Mouse (Mus musculus) frontal cortex, postnatal 14 days (tissue): ENCODE results near the gene Aldh3b1.

Source experiments
- DNase-seq, 2 experiments: peaks; one replicate each; pipeline ENCODE4 v3.0.0; 2022; ENCODE audit warnings: low spot score in 2 of 2

Gene Aldh3b1

DNA sequence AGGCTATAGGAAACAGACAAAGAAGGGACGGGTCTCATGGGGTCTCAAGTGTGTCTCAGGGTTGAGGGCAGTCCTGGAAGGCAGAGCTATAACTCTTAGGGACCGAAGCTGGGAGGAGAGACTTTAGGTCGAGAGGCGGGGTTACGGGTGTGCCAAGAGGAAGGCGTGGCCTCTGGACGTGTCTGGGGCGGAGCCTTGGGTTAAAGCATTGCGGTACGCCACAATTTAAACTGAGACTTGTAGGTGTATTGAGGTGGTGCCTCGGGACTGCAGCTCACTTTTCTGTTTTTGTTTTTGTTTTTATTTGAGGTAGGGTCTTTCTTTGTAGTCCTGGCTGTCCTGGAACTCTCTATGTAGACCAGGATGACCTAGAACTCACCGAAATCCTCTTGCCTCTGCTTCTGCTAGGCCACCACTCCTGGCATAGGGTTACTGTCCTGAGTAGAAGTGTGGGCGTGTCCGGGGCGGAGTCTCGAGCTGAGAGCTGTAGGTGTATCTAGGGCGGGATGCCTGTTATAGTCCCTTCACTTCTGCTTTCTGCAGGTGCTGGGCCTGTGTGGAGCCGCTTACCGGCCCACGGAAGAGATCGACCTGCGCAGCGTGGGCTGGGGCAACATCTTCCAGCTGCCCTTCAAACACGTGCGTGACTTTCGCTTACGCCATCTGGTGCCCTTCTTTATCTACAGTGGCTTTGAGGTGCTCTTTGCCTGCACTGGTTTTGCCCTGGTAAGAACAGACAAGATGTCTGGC is 13.6 kb upstream of the Aldh3b1 start:
- DNase-seq: no peak

GRCm38 (mm10) chr19:3942315-3942714 is 12.7 kb upstream of the Aldh3b1 start:
- no peak for DNase-seq

- DNase-seq: no peak
These were observed 6.6 kb upstream of the Aldh3b1 start for GRCm38 (mm10) chr19:3935896-3936850.

DNA sequence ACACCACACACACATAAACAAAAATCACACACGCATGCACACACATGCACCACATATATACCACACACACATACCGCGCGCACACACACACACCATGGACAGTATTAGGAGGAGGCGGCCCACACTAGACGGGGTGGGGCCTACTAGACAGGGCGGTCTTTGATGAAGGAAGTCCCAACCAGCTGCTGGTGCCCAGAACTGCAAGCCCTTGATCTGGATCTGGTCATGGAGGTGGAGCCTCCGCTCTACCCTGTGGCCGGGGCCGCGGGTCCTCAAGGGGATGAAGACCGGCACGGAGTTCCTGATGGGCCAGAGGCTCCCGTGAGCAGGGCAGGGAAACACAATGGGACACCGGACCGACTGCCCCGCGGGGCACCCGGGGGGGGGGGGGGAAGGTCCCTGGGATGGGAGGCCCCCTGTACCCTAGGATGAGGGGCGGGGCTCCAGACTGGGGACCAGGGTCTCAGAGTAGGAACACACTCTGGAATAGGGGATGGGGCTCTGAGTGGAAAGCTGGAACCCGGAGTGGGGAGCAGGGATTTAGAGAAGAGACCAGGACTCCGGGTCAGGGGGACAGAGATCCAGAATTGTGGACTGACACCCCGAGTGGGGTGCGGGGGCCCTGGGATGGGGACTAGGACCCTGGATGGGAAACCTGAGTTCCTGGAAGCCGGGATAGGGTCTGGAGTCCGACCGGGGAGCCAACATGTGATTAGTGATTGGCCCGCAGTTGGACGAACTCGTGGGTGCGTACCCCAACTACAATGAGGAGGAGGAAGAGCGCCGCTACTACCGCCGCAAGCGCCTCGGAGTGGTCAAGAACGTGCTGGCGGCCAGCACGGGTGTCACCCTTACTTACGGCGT is 5.7 kb upstream of the Aldh3b1 start, which contains the start of gene Unc93b1:
Unc93b1 (plus strand) TSS at position 155 of the 864 bp plus-strand sequence.
- DNase-seq: no peak

- no peak for DNase-seq
These were observed 2.1 kb upstream of the Aldh3b1 start for GRCm38 (mm10) chr19:3931716-3932115.

DNA sequence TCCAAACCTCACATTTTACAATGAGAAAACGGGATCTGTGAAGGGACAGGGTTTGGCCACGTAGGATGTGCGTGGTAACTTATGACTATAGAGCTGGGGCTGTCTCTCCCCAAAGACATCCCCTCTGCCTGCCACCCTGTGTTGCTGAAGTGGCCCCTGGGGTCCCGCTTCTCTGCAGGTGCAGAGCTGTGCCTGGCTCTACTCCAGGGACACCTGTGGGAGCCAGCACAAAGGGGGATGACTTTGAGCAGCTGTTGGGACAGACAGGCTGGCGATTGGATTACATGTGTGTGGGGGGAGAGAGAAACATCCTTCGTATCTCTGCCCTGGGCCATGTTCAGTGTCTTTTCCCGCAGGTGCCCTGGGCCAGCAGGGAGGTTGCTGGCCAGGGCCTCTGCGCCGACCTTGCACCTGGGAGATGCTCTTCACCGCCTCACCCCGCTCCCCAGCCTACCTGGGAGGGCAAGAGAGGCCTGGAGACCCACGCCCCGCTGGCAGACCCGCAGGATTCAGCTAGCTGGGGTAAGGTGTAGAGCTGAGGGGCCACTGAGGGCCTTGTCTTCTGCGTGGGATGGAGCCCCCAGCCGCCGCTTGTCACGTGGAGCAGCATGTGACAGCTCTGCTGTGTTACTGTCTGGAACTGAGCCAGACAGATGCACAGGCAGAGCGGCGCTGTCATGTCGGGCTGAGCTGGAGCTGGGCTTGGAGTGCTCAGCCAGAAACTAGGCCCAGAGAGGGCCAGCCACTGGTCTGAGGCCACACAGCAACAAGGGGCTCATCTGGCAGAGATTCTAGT is 852 bp upstream of the Aldh3b1 start:
- no peak for DNase-seq

DNA sequence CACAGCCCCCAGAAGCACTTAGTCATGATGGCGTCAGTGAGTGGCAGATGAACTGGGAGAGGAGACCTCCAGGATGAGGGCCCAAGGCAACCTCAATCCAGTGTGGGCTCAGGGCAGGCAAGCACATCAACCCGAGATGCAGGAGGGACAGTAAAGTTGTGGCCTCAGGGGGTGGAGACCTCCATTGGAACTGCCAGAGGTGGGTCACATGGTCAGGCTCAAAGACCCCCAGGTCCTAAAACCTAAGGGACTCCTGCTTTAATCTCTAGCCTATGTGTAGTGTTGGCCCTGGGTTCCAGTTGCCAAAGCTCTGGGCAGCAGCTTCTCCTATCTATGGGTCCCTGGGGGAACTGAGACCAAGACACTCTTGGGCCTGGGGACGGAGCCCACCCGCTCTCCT is 829 bp downstream of the Aldh3b1 start:
- no peak for DNase-seq

- DNase-seq: no peak
These were observed 1.6 kb downstream of the Aldh3b1 start for GRCm38 (mm10) chr19:3927989-3928388.

DNA sequence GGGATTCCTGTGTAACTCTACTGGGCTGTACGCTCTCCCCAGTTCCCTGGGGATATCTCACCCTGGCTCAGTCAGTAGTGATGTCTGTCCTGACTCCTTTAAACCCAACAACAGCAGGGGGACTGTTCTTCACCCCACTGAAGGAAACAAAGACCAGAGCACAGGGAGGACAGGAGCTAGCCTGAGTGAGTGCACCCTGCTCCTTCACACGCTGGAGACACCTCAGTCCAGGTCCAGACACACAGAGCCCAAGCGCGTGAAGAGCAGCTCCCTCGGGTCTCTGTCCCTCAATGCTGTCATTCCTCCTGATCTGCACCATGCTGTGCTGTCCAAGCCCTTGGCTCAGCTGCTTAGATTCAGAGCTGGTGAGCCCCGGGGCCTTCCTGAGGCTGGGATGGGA is 2.9 kb downstream of the Aldh3b1 start:
- DNase-seq: no peak

- DNase-seq: no peak
These were observed 3.3 kb downstream of the Aldh3b1 start for GRCm38 (mm10) chr19:3926279-3926678.

- DNase-seq: no peak
These were observed 3.7 kb downstream of the Aldh3b1 start for GRCm38 (mm10) chr19:3925859-3926258.

DNA sequence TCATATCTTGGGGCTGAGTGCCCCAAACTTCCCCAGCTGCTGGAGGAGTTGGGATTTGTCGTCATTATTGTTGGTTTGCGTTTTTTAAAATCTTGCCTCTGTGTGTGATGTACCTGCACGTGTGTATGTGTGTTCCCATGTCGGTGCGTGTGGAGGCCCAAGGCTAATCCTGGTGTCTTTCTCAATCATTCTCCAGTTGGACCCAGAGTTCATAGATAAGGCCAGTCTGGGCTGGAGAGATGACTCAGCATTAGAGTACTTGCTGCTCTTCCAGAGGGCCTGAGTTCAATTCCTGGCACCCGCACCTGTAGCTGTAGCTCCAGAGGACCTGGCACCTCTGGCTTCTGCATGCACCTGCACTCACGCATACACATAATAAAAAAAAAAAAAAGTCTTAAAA is 4.7 kb downstream of the Aldh3b1 start:
- no peak for DNase-seq

- no peak for DNase-seq
These were observed 5.4 kb downstream of the Aldh3b1 start for GRCm38 (mm10) chr19:3924190-3924589.

- DNase-seq: no peak
These were observed 6.0 kb downstream of the Aldh3b1 start for GRCm38 (mm10) chr19:3923586-3923985.

GRCm38 (mm10) chr19:3922661-3923371 is 6.8 kb downstream of the Aldh3b1 start:
- DNase-seq: no peak

DNA sequence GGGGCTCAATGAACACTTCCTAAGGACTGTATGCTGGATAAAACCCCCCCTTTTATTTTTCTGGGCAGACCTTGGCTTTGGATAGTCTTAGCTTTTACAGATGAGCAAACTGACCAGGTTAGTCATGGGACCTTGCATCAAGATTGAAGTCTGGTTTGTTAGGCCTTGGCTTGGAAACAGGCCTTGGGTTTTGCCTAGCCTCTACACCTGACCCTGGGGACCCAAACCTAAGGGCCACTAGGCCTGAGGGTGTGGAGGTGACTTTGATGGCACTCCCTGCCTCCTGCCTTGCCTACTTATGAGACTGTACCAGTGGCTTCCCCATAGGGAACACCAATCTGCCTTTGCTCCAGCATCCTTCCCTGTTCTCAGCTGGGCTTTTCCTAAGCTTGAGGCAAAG is 9.7 kb downstream of the Aldh3b1 start:
- DNase-seq: no peak

- no peak for DNase-seq
These were observed 12.9 kb downstream of the Aldh3b1 start for GRCm38 (mm10) chr19:3916727-3917126.

DNA sequence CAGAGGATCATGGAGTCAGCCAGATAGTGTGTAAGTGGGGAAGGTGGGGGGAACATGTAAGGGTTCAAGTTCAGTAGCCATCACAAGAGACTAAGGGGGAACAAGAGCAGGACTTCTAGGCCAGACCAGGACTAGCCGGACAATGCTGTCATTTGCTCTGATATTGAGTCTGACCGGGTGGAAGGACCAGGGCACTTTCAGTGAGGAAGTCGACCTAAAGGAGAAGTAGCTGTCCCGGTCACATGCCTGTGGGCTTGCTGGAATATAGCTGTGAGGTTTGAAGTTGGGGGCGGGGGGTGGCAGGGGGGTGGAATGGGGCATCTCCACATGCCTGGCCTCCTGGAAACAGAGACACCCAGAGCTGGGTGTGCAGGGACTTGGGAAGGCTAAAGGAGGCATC is 15.1 kb downstream of the Aldh3b1 start:
- DNase-seq: no peak

- no peak for DNase-seq
These were observed 15.9 kb downstream of the Aldh3b1 start for GRCm38 (mm10) chr19:3913692-3914091.
